Mouse (Mus musculus) liver, embryonic 14.5 days (tissue): ENCODE results near the gene Tnfsf12. TPM values are rescaled to one million over a fixed set of nuclear protein-coding genes. Genes with fewer than 3 reads are reported as not detected.
A peak's percentile ranks its signal among the peaks of the same experiment; 100 is the strongest.

Source experiments
- ATAC-seq: fragments of 200-750 bp; cut with Nextera tagmentation; 2 replicates; pipeline ENCODE4 v1.8.0; 2017; ENCODE audit warnings: moderate number of reproducible peaks, mild to moderate bottlenecking, moderate library complexity; ENCODE audit not compliant: insufficient read depth
- DNase-seq, 3 experiments: peaks; one replicate each; pipeline ENCODE4 v3.0.0-alpha.2; 2012 to 2013; ENCODE audit warnings: low read depth in 3 of 3, low spot score in 3 of 3
- H3K27ac ChIP-seq: fragments of 300-500 bp; sonication (generic); 2 replicates; pipeline ENCODE4 v1.5.1; 2014; ENCODE audit warnings: moderate library complexity, mild to moderate bottlenecking, control low read depth, inconsistent platforms
- H3K27me3 ChIP-seq: fragments of 300-500 bp; sonication (generic); 2 replicates; pipeline ENCODE4 v1.6.1; 2014; ENCODE audit warnings: mild to moderate bottlenecking, low read length, moderate library complexity; ENCODE audit not compliant: control insufficient read depth, insufficient read depth
- H3K36me3 ChIP-seq: fragments of 300-500 bp; sonication (generic); replicated peaks from 2 replicates; pipeline ENCODE4 v1.6.1; 2014; ENCODE audit warnings: low read depth; ENCODE audit not compliant: control insufficient read depth, insufficient read depth
- H3K4me1 ChIP-seq, 2 experiments: fragments of 200-500 bp in 1 of 2; fragments of 300-500 bp in 1 of 2; sonication (generic) in 1 of 2; replicated peaks; 2 replicates each; pipeline ENCODE4 v1.6.1; 2012 to 2014; ENCODE audit warnings: antibody characterized with exemption in 1 of 2, inconsistent platforms in 1 of 2, low read length in 1 of 2; ENCODE audit not compliant: control insufficient read depth in 2 of 2, insufficient read depth in 2 of 2
- H3K4me2 ChIP-seq: fragments of 300-500 bp; sonication (generic); 2 replicates; pipeline ENCODE4 v1.6.1; 2014; ENCODE audit warnings: low read depth, mild to moderate bottlenecking, control low read depth, moderate library complexity
- H3K4me3 ChIP-seq, 2 experiments: fragments of 200-500 bp in 1 of 2; fragments of 300-500 bp in 1 of 2; sonication (generic) in 1 of 2; 2 replicates each; pipeline ENCODE4 v1.5.1; 2012 to 2014; ENCODE audit warnings: low read depth in 2 of 2, low read length in 2 of 2, mild to moderate bottlenecking in 2 of 2, control low read depth in 1 of 2, inconsistent platforms in 1 of 2, moderate library complexity in 1 of 2; ENCODE audit not compliant: insufficient read depth in 1 of 2
- H3K9ac ChIP-seq: fragments of 300-500 bp; sonication (generic); replicated peaks from 2 replicates; pipeline ENCODE4 v1.6.1; 2014; ENCODE audit warnings: mild to moderate bottlenecking, control low read depth, moderate library complexity
- H3K9me3 ChIP-seq: fragments of 300-500 bp; sonication (generic); 2 replicates; pipeline ENCODE4 v1.6.1; 2016; ENCODE audit warnings: low read length, mixed read lengths; ENCODE audit not compliant: control insufficient read depth
- CTCF ChIP-seq: IDR thresholded peaks from 2 replicates; pipeline ENCODE4 v1.5.1; 2016; ENCODE audit warnings: antibody characterized with exemption, low read depth, control low read depth
- EP300 ChIP-seq: IDR thresholded peaks from 2 replicates; pipeline ENCODE4 v1.6.1; 2016; ENCODE audit warnings: antibody characterized with exemption, low read depth
- WGBS: fragments of 180-500 bp; shearing (Covaris S2); extraction: QIAGEN DNeasy Blood & Tissue Kit; methylation state at CpG from one replicate; pipeline ENCODE4 v1.1.7; 2014; ENCODE audit not compliant: insufficient replicate concordance; 5-methylcytosine and 5-hydroxymethylcytosine counted together
- polyA plus RNA-seq, 2 experiments: library from polyadenylated mRNA; depleted of rRNA in 1 of 2; stranded (reverse) in 1 of 2; unstranded in 1 of 2; fragments of >200 nt; fragmentation: Nextera tagmentation in 1 of 2; extraction: Ambion mirVana in 1 of 2; gene quantifications; 2 replicates each; pipeline versions ENCODE4 v1.2.1 to v1.2.3; 2012 to 2014

Gene Tnfsf12
- polyA plus RNA-seq, 2 experiments = 3.1 to 4.3 TPM

DNA sequence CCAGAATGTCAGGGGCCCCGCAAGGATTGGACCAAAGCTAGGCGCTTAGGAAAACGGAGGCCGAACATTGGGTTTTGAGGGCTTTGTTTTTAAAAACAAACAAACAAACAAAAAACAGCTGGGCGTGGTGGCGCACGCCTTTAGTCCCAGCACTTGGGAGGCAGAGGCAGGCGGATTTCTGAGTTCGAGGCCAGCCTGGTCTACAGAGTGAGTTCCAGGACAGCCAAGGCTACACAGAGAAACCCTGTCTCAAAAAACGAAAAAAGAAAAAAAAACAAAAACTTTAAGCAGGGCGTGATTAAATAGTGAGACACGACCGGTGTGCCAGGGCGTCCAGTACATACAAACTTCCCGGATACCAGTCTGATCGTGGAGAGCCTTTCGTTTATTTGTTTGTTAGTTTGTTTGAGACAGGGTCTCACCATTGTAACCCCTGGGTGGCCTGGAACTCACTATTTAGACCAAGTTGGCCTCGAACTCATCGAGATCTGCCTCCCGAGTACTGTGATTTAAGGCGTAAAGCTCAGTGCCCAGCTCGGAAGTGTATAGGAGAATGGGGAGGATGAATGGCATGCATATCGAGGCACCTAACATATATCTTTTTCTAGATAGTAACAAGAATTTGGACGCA, 13.3 kb downstream of the Tnfsf12 start:
- no peaks in the 10 kb centered on the region for H3K9me3 ChIP-seq
- H3K27me3 ChIP-seq = no peaks in the 10 kb centered on the region
- TF ChIP-seq EP300 (no peak), CTCF (no peak)
- DNase-seq (no peak), ATAC-seq (peak; percentile 31)
- WGBS = 21% methylated on average over 24 of the region's 24 CpGs
- peak overlapping the region; percentile 80 for H3K9ac ChIP-seq
- peaks cover 7% of the 10 kb centered on the region for H3K36me3 ChIP-seq
- H3K27ac ChIP-seq = peak overlapping the region; percentile 88
- H3K4me1 ChIP-seq = peaks cover 8 to 21% of the 10 kb centered on the region in 2 experiments; a peak in 3 of 4 replicates
- peak overlapping the region; percentile 73 to 82 for H3K4me3 ChIP-seq
- peak overlapping the region; percentile 93 for H3K4me2 ChIP-seq

DNA sequence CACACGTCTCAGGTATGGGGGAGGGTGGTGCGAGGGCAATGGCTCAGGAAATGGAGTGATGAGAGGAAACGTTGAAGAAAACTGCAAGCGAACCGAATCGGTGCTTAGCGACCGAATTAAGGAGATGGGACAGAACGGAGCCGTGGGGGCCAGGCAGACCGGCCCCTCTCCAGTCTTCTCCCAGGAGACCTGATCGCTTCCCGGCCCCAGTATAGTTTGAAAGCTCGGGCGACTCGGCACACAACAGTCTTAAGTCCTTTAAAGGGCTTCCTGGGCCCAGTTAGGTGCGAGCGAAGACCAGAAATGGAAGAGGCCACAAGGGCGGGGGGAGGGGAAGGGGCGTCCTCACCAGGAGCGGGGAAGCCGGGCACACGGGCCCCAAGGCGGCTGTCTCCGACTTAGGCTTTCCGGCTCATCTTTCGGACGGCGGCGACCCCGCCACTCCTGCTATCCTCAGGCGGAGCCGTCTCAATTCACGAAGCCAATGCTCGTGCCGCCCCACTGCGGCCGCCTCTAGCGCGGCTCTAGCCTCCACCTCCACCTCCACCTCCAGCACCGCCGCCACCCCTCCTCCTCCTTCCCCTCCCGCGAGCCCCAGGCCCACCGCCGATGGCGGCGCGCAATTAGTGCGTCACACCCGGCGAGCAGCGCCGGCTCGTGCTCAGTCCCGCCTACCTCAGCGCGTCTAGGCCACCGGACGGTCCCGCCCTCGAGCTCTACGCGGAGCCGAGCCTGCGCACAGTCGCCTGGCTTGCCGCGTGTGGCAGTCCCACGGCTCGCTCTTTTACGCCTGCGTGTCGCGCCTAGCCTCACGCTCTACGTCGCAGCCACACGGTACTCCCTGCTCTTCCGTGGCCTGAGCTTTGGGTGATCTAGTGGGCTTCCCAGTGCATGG, 14.1 kb downstream of the Tnfsf12 start, which contains the start of gene Senp3:
Gene Senp3, minus strand, starts transcription at position 771 of the 895 bp plus-strand sequence.
- H3K4me1 ChIP-seq = peaks cover 8 to 18% of the 10 kb centered on the region in 2 experiments; a peak in 3 of 4 replicates
- ATAC-seq = peak; percentile 97
- WGBS = under 1% methylated on average over 75 of the region's 80 CpGs

DNA sequence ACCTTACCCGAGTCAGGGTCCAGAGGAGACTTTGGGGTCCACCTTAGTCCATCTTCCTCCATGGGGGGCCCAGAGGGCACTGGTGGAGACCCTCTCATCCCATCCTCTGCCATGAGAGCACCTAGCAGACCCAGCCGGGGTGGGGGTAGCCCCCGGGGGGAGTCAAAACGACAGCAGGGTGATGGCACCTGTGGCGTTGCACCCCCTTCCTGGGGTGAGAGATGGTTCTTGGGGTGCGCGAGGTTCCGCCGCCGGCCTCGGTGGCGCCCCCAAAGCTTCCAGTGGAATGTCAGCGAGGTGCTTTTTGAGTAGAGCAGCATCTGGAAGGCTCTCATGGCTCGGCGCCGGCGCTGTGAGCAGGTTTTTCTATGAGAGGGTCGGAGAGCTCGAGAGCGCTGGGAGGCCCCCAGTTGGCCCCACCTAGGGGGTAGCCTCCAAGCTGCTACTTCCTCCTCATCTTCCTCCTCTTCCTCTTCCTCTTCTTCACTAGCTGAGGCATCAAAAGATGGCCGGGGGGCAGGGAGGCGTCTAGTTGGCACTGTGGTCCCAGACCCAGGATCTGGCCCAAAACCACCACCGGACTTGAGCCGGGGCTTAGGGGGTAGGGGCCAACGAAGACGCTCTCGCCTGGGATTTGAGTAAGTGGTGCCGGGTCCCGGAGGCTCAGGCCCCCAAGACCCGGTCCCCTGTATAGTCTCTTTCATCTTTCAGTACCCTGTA, 15.4 kb downstream of the Tnfsf12 start:
- 0 out of 2 replicates have a peak, but pooled peaks have one; percentile 3 for TF ChIP-seq CTCF
- TF ChIP-seq EP300 = no peak
- peaks cover 22% of the 10 kb centered on the region for H3K36me3 ChIP-seq
- WGBS = 83% methylated on average over 30 of the region's 30 CpGs
- no peaks in the 10 kb centered on the region for H3K9me3 ChIP-seq
- DNase-seq (no peak), ATAC-seq (no peak)
- H3K27me3 ChIP-seq = no peaks in the 10 kb centered on the region
- peak overlapping the region; percentile 93 for H3K4me2 ChIP-seq
- peak overlapping the region; percentile 80 for H3K9ac ChIP-seq
- peaks cover 8 to 11% of the 10 kb centered on the region in 2 experiments; a peak in 3 of 4 replicates for H3K4me1 ChIP-seq
- H3K4me3 ChIP-seq = peak overlapping the region in 1 of 2 experiments; percentile 82; a peak in 2 of 4 replicates
- no peak overlapping the region for H3K27ac ChIP-seq

More for the DNA sequence above, 14.1 kb downstream of the Tnfsf12 start, which contains the start of gene Senp3:
- Histone ChIP-seq H3K27me3 (no peaks in the 10 kb centered on the region), H3K4me2 (peak within 1 kb of the TSS; percentile 93), H3K9me3 (no peaks in the 10 kb centered on the region), H3K9ac (peak within 1 kb of the TSS; percentile 80), H3K4me3 (peak within 1 kb of the TSS; percentile 73 to 82), H3K27ac (peak within 1 kb of the TSS; percentile 88), H3K36me3 (peaks cover 10% of the 10 kb centered on the region)
- peak; percentile 86 to 88 (median 88) for DNase-seq
- 0 out of 2 replicates have a peak, but pooled peaks have one; percentile 19 for TF ChIP-seq CTCF
- TF ChIP-seq EP300 = no peak

- Histone ChIP-seq H3K9me3 (no peaks in the 10 kb centered on the region), H3K9ac (no peak overlapping the region), H3K27ac (no peak overlapping the region), H3K4me1 (peaks cover 8 to 11% of the 10 kb centered on the region in 2 experiments; a peak in 3 of 4 replicates), H3K36me3 (peaks cover 26% of the 10 kb centered on the region), H3K27me3 (no peaks in the 10 kb centered on the region), H3K4me2 (no peak overlapping the region), H3K4me3 (no peak overlapping the region)
- WGBS = 88% methylated on average over 2 of the region's 2 CpGs
- no peak for ATAC-seq
- DNase-seq = no peak
- TF ChIP-seq CTCF (no peak), EP300 (no peak)
Measured at GRCm38 (mm10) chr11:69679144-69679543, 16.5 kb downstream of the Tnfsf12 start.
